Mouse (Mus musculus) liver, adult 10 weeks (tissue): ENCODE results near the gene Mta3. TPM values are rescaled to one million over a fixed set of nuclear protein-coding genes. Genes with fewer than 3 reads are reported as not detected.

Experiments used
- polyA plus RNA-seq: library from polyadenylated mRNA; stranded (reverse); fragments of 350-450 nt; fragmentation: Illumina TruSeq; extraction: RNeasy Lipid Tissue Mini Kit (QIAGEN cat#74804); gene quantifications from one replicate; pipeline ENCODE4 v1.2.3, GENCODE M21; 2014; ENCODE audit warnings: low read depth, low replicate concordance

The Mta3 gene
- 5.5 TPM for polyA plus RNA-seq

GRCm38 (mm10) chr17:83706116-83706593 lies at the start of gene Mta3:
Mta3 (plus strand) TSS chr17:83706163.

DNA sequence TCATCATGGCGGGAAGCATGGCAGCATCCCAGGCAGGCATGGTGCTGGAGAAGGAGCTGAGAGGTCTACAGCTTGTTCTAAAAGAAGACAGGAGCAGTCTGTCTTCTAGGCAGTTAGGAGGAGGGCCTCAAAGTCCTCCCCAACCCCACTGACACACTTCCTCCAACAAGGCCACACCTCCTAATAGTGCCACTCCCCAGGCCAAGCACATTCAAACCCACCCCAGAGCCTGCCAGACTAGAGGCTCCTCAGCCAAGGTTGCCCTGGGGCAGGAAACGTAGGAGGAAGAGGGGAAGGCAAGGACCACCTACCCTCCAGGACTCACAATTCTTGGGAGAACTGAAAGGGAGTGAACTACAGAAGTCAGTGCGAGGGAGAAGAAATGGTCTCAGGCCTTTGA lies 141.9 kb downstream of the Mta3 start, which contains the start of gene Haao:
Gene Haao, minus strand, starts transcription at position 149 of the 400 bp plus-strand sequence.

Other genes starting within 250 kb of the Mta3 start
- gene Cox7a2l, start 188.8 kb upstream of the Mta3 start, polyA plus RNA-seq = 151 TPM
- gene Kcng3, start 74.3 kb upstream of the Mta3 start, polyA plus RNA-seq = not detected
- 126 TPM for gene Haao, start 141.8 kb downstream of the Mta3 start, polyA plus RNA-seq